Mouse (Mus musculus) hematopoietic stem cell, adult 5-6 weeks (primary cell): ENCODE measurements around the gene Casz1. TPM values are rescaled to one million over a fixed set of nuclear protein-coding genes. Genes with fewer than 3 reads are reported as not detected.

Experiments used
- ATAC-seq, 2 experiments: fragments of 125-278 bp in 1 of 2; replicated peaks in 1 of 2; 2 replicates each; pipeline ENCODE4 v1.8.0; 2016 to 2017; ENCODE audit warnings: inconsistent platforms in 2 of 2, mild to moderate bottlenecking in 2 of 2, moderate number of reproducible peaks in 2 of 2, low read depth in 1 of 2, moderate TSS enrichment in 1 of 2; ENCODE audit not compliant: low FRiP score in 2 of 2, poor library complexity in 2 of 2, severe bottlenecking in 2 of 2, insufficient read depth in 1 of 2, low TSS enrichment in 1 of 2
- total RNA-seq: library from RNA; stranded (forward); fragments of 172-1452, 232-1000 nt; gene quantifications from 2 replicates; pipeline ENCODE4 v1.2.3, GENCODE M21; 2017

The Casz1 gene
- total RNA-seq, 1 experiment from 2014 or later: 3.4 TPM

- ATAC-seq: no peak
Measured at GRCm38 (mm10) chr4:148823281-148823680, 19.1 kb downstream of the Casz1 start.

- no peak for ATAC-seq
Measured at GRCm38 (mm10) chr4:148830350-148830749, 26.1 kb downstream of the Casz1 start.

- no peak for ATAC-seq
Measured at GRCm38 (mm10) chr4:148833245-148833990, 29.2 kb downstream of the Casz1 start.

- ATAC-seq: no peak
Measured at GRCm38 (mm10) chr4:148836391-148836790, 32.2 kb downstream of the Casz1 start.

- ATAC-seq: no peak
Measured at GRCm38 (mm10) chr4:148837046-148837445, 32.8 kb downstream of the Casz1 start.

- no peak for ATAC-seq
Measured at GRCm38 (mm10) chr4:148837644-148838043, 33.4 kb downstream of the Casz1 start.

- no peak for ATAC-seq
Measured at GRCm38 (mm10) chr4:148842302-148842701, 38.1 kb downstream of the Casz1 start.

GRCm38 (mm10) chr4:148844921-148845320 lies 40.7 kb downstream of the Casz1 start:
- no peak for ATAC-seq

GRCm38 (mm10) chr4:148846203-148846602 lies 42.0 kb downstream of the Casz1 start:
- ATAC-seq: no peak

- ATAC-seq: no peak
Measured at GRCm38 (mm10) chr4:148846724-148847123, 42.5 kb downstream of the Casz1 start.

- ATAC-seq: no peak
Measured at GRCm38 (mm10) chr4:148847636-148848035, 43.4 kb downstream of the Casz1 start.

- ATAC-seq: peak; percentile 55 to 67
Measured at GRCm38 (mm10) chr4:148849437-148849836, 45.2 kb downstream of the Casz1 start.

- ATAC-seq: no peak
Measured at GRCm38 (mm10) chr4:148853057-148853456, 48.8 kb downstream of the Casz1 start.

GRCm38 (mm10) chr4:148854093-148854492 lies 49.9 kb downstream of the Casz1 start:
- no peak for ATAC-seq

- no peak for ATAC-seq
Measured at GRCm38 (mm10) chr4:148855527-148855926, 51.3 kb downstream of the Casz1 start.

GRCm38 (mm10) chr4:148856216-148856615 lies 52.0 kb downstream of the Casz1 start:
- ATAC-seq: no peak

- no peak for ATAC-seq
Measured at GRCm38 (mm10) chr4:148857398-148858084, 53.3 kb downstream of the Casz1 start.

GRCm38 (mm10) chr4:148858194-148858593 lies 54.0 kb downstream of the Casz1 start:
- ATAC-seq: no peak

- no peak for ATAC-seq
Measured at GRCm38 (mm10) chr4:148859415-148859814, 55.2 kb downstream of the Casz1 start.
